Mouse (Mus musculus) hindlimb bud, embryonic 11.5 days (tissue): ENCODE measurements around the gene Akr1c21.
"Not testable (repeated sequence)": the region's sequence is repeated elsewhere in the genome, so short reads cannot be mapped to it uniquely, and the experiment has no call there.

Experiments used
- DNase-seq: peaks from one replicate; pipeline ENCODE4 v3.0.0-alpha.2; 2012; ENCODE audit warnings: low read depth, low spot score; ENCODE audit errors: extremely low spot score

Gene Akr1c21

GRCm38 (mm10) chr13:4573871-4574270, at the start of gene Akr1c21:
Akr1c21 (plus strand) TSS chr13:4574075.
- no peak for DNase-seq

- DNase-seq: no peak
These were observed 14.7 kb upstream of the Akr1c21 start for GRCm38 (mm10) chr13:4559143-4559542.

- DNase-seq: no peak
These were observed 13.4 kb upstream of the Akr1c21 start for GRCm38 (mm10) chr13:4560500-4560899.

GRCm38 (mm10) chr13:4565996-4566395, 7.9 kb upstream of the Akr1c21 start:
- DNase-seq: no peak

GRCm38 (mm10) chr13:4576921-4577320, 3.0 kb downstream of the Akr1c21 start:
- DNase-seq: no peak

GRCm38 (mm10) chr13:4603431-4603830, 29.6 kb downstream of the Akr1c21 start:
- not testable (repeated sequence) for DNase-seq

- no peak for DNase-seq
These were observed 32.9 kb downstream of the Akr1c21 start for GRCm38 (mm10) chr13:4606821-4607220.

GRCm38 (mm10) chr13:4608530-4608929, 34.7 kb downstream of the Akr1c21 start:
- no peak for DNase-seq

GRCm38 (mm10) chr13:4608961-4609409, 35.1 kb downstream of the Akr1c21 start, which contains the start of gene Akr1e1:
Akr1e1 (minus strand) TSS chr13:4609174.
- peak; percentile 77 for DNase-seq

GRCm38 (mm10) chr13:4610902-4611301, 37.0 kb downstream of the Akr1c21 start:
- DNase-seq: no peak
